Mouse (Mus musculus) left cerebral cortex, postnatal 36 days (tissue): Measurements from ENCODE around the gene Rrp36. TPM values are rescaled to one million over a fixed set of nuclear protein-coding genes. Genes with fewer than 3 reads are reported as not detected.
A peak's percentile ranks its signal among the peaks of the same experiment; 100 is the strongest.

ENCODE experiments used
- DNase-seq, 2 experiments: peaks; one replicate each; pipeline ENCODE4 v3.0.0; 2021 to 2022; ENCODE audit warnings: low spot score in 2 of 2, mixed read lengths in 1 of 2
- intact Hi-C: fragments of 180-260 bp; cut with DNase I; formaldehyde crosslinking; loops from one replicate; pipeline ENCODE4 v1.15.1; 2025
- total RNA-seq, 2 experiments: library from RNA; stranded (reverse); gene quantifications; 2 replicates each; pipeline ENCODE4 v1.2.3; 2021

Gene Rrp36
- total RNA-seq, 2 experiments from 2014 or later, result 14.9 to 16.5 TPM

- intact Hi-C loops, result no loop called here
- no peak for DNase-seq
These were observed 49.6 kb downstream of the Rrp36 start for GRCm38 (mm10) chr17:46624598-46624997.

- intact Hi-C loops, result no loop called here
- DNase-seq, result no peak
These were observed 50.2 kb downstream of the Rrp36 start for GRCm38 (mm10) chr17:46623819-46624557.

GRCm38 (mm10) chr17:46622269-46622668 lies 51.9 kb downstream of the Rrp36 start:
- intact Hi-C loops, result no loop called here
- no peak for DNase-seq

GRCm38 (mm10) chr17:46621324-46621723 lies 52.8 kb downstream of the Rrp36 start:
- DNase-seq, result peak; percentile 57 to 64
- intact Hi-C loops, result no loop called here

GRCm38 (mm10) chr17:46619683-46620357 lies 54.3 kb downstream of the Rrp36 start:
- DNase-seq, result no peak
- intact Hi-C loops, result no loop called here

- no peak for DNase-seq
- intact Hi-C loops, result no loop called here
These were observed 55.1 kb downstream of the Rrp36 start for GRCm38 (mm10) chr17:46618769-46619682.

- intact Hi-C loops, result no loop called here
- DNase-seq, result no peak
These were observed 55.8 kb downstream of the Rrp36 start for GRCm38 (mm10) chr17:46618394-46618768.

- no peak for DNase-seq
- intact Hi-C loops, result no loop called here
These were observed 56.4 kb downstream of the Rrp36 start for GRCm38 (mm10) chr17:46617799-46618198.

Other genes with a start within 250 kb of the Rrp36 start
- 1 to 10 TPM; 1.7 to 6.5 TPM for gene Crip3, start 245.4 kb downstream of the Rrp36 start, total RNA-seq
- under 1 TPM in 1 of 2 experiments, not detected in 1; 0.20 TPM for gene Slc22a7, start 235.9 kb downstream of the Rrp36 start, total RNA-seq
- gene Ttbk1, start 186.7 kb downstream of the Rrp36 start, total RNA-seq, result 100 to 1,000 TPM; 126 to 139 TPM
- 1 to 10 TPM; 3.5 to 5.4 TPM for gene Dnph1, start 177.6 kb downstream of the Rrp36 start, total RNA-seq
- gene Cul9, start 128.0 kb downstream of the Rrp36 start, total RNA-seq, result 10 to 100 TPM; 58.8 to 76.6 TPM
- gene Srf, start 118.2 kb downstream of the Rrp36 start, total RNA-seq, result 10 to 100 TPM; 55.6 to 68.4 TPM
- 10 to 100 TPM; 10.3 to 11.0 TPM for gene Ptk7, start 44.8 kb downstream of the Rrp36 start, total RNA-seq
- gene Klc4, start 28.3 kb downstream of the Rrp36 start, total RNA-seq, result 10 to 100 TPM; 19.9 to 21.7 TPM
- 10 to 100 TPM; 52.5 to 54.7 TPM for gene Mrpl2, start 28.1 kb downstream of the Rrp36 start, total RNA-seq
- 10 to 100 TPM; 27.8 to 29.1 TPM for gene Cul7, start 24.0 kb downstream of the Rrp36 start, total RNA-seq
- 100 to 1,000 TPM; 118 to 128 TPM for gene Mea1, start 4.4 kb upstream of the Rrp36 start, total RNA-seq
- 100 to 1,000 TPM; 188 to 234 TPM for gene Klhdc3, start 6.6 kb upstream of the Rrp36 start, total RNA-seq
- 10 to 100 TPM; 81.9 to 84.7 TPM for gene Ppp2r5d, start 30.8 kb upstream of the Rrp36 start, total RNA-seq
- 10 to 100 TPM; 50.6 to 52.4 TPM for gene Pex6, start 37.1 kb upstream of the Rrp36 start, total RNA-seq
- under 1 TPM; 0.52 TPM for gene Gnmt, start 54.8 kb upstream of the Rrp36 start, total RNA-seq
- gene Cnpy3, start 77.9 kb upstream of the Rrp36 start, total RNA-seq, result 10 to 100 TPM; 66.6 TPM
- under 1 TPM; 0.25 to 0.41 TPM for gene Ptcra, start 89.4 kb upstream of the Rrp36 start, total RNA-seq
- 1 to 10 TPM; 6.9 to 7.8 TPM for gene 2310039H08Rik, start 98.3 kb upstream of the Rrp36 start, total RNA-seq
- 10 to 100 TPM; 40.6 to 46.6 TPM for gene Rpl7l1, start 108.3 kb upstream of the Rrp36 start, total RNA-seq
- gene Bicral, start 184.1 kb upstream of the Rrp36 start, total RNA-seq, result 10 to 100 TPM; 52.7 to 58.5 TPM
- 10 to 100 TPM; 33.4 to 37.6 TPM for gene Tbcc, start 216.3 kb upstream of the Rrp36 start, total RNA-seq
- gene Prph2, start 236.1 kb upstream of the Rrp36 start, total RNA-seq, result not detected